Mouse (Mus musculus) liver, postnatal 0 days (tissue): Measurements from ENCODE around the gene Usp20. TPM values are rescaled to one million over a fixed set of nuclear protein-coding genes. Genes with fewer than 3 reads are reported as not detected.
A peak's percentile ranks its signal among the peaks of the same experiment; 100 is the strongest.

Experiments
- ATAC-seq: fragments of 200-750 bp; cut with Nextera tagmentation; 2 replicates; pipeline ENCODE4 v1.8.0; 2017; ENCODE audit warnings: mild to moderate bottlenecking, moderate library complexity
- DNase-seq: peaks from one replicate; pipeline ENCODE4 v3.0.0-alpha.2; 2016
- H3K27ac ChIP-seq: fragments of 300-500 bp; sonication (generic); 2 replicates; pipeline ENCODE4 v1.5.1; 2014; ENCODE audit warnings: antibody characterized with exemption, moderate library complexity, mild to moderate bottlenecking, low read depth
- H3K27me3 ChIP-seq: fragments of 300-500 bp; sonication (generic); 2 replicates; pipeline ENCODE4 v1.6.1; 2014; ENCODE audit warnings: low read length, control low read depth, mixed read lengths; ENCODE audit not compliant: insufficient read depth
- H3K36me3 ChIP-seq: fragments of 300-500 bp; sonication (generic); replicated peaks from 2 replicates; pipeline ENCODE4 v1.6.1; 2014; ENCODE audit warnings: mild to moderate bottlenecking, control low read depth, low read length, moderate library complexity, mixed read lengths; ENCODE audit not compliant: insufficient read depth
- H3K4me1 ChIP-seq: fragments of 300-500 bp; sonication (generic); 2 replicates; pipeline ENCODE4 v1.6.1; 2014; ENCODE audit warnings: antibody characterized with exemption, mild to moderate bottlenecking, control low read depth; ENCODE audit not compliant: insufficient read depth
- H3K4me2 ChIP-seq: fragments of 300-500 bp; sonication (generic); 2 replicates; pipeline ENCODE4 v1.6.1; 2014; ENCODE audit warnings: low read depth, mild to moderate bottlenecking, low read length, moderate library complexity, mixed read lengths
- H3K4me3 ChIP-seq: fragments of 300-500 bp; sonication (generic); 2 replicates; pipeline ENCODE4 v1.5.1; 2014; ENCODE audit warnings: low read depth, low read length
- H3K9ac ChIP-seq: fragments of 300-500 bp; sonication (generic); replicated peaks from 2 replicates; pipeline ENCODE4 v1.6.1; 2014; ENCODE audit warnings: mild to moderate bottlenecking, moderate library complexity
- H3K9me3 ChIP-seq: fragments of 300-500 bp; sonication (generic); 2 replicates; pipeline ENCODE4 v1.6.1; 2016; ENCODE audit warnings: mild to moderate bottlenecking, control low read depth, low read length, mixed read lengths
- CTCF ChIP-seq: sonication (generic); IDR thresholded peaks from 2 replicates; pipeline ENCODE4 v1.5.1; 2016; ENCODE audit warnings: antibody characterized with exemption, low read depth
- EP300 ChIP-seq: IDR thresholded peaks from 2 replicates; pipeline ENCODE4 v1.6.1; 2016; ENCODE audit warnings: antibody characterized with exemption, low read depth, mild to moderate bottlenecking
- WGBS: fragments of 180-500 bp; shearing (Covaris S2); extraction: QIAGEN DNeasy Blood & Tissue Kit; methylation state at CpG from one replicate; pipeline ENCODE4 v1.1.7; 2014; ENCODE audit not compliant: insufficient replicate concordance; 5-methylcytosine and 5-hydroxymethylcytosine counted together
- polyA plus RNA-seq: library from polyadenylated mRNA; unstranded; fragments of >200 nt; fragmentation: Nextera tagmentation; extraction: Ambion mirVana; gene quantifications from 2 replicates; pipeline ENCODE4 v1.2.1, GENCODE M21; 2015

Gene Usp20
- polyA plus RNA-seq, 1 experiment from 2014 or later: 3.5 TPM

- 90% methylated on average over 3 of the region's 3 CpGs for WGBS
- TF ChIP-seq CTCF (peak; percentile 41), EP300 (no peak)
- DNase-seq: no peak
- no peak overlapping the region for H3K27ac ChIP-seq
- no peak for ATAC-seq
- H3K27me3 ChIP-seq: no peaks in the 10 kb centered on the region
- H3K4me2 ChIP-seq: no peak overlapping the region
- no peaks in the 10 kb centered on the region; the same call in 1 of the 2 replicates for H3K9me3 ChIP-seq
- no peaks in the 10 kb centered on the region for H3K4me1 ChIP-seq
- peaks cover 38% of the 10 kb centered on the region for H3K36me3 ChIP-seq
- no peak overlapping the region for H3K4me3 ChIP-seq
- no peak overlapping the region for H3K9ac ChIP-seq
Measured at GRCm38 (mm10) chr2:31056070-31056469, 74.0 kb downstream of the Usp20 start.

GRCm38 (mm10) chr2:31057549-31058177, 75.6 kb downstream of the Usp20 start:
- Histone ChIP-seq H3K27ac (no peak overlapping the region), H3K9me3 (no peaks in the 10 kb centered on the region; the same call in 1 of the 2 replicates), H3K9ac (no peak overlapping the region), H3K4me2 (no peak overlapping the region), H3K27me3 (no peaks in the 10 kb centered on the region), H3K4me3 (no peak overlapping the region), H3K4me1 (peaks cover 8% of the 10 kb centered on the region; the same call in 1 of the 2 replicates), H3K36me3 (peaks cover 38% of the 10 kb centered on the region)
- WGBS: 84% methylated on average over 6 of the region's 6 CpGs
- DNase-seq: no peak
- ATAC-seq: no peak
- no peak for TF ChIP-seq CTCF
- no peak for TF ChIP-seq EP300

DNA sequence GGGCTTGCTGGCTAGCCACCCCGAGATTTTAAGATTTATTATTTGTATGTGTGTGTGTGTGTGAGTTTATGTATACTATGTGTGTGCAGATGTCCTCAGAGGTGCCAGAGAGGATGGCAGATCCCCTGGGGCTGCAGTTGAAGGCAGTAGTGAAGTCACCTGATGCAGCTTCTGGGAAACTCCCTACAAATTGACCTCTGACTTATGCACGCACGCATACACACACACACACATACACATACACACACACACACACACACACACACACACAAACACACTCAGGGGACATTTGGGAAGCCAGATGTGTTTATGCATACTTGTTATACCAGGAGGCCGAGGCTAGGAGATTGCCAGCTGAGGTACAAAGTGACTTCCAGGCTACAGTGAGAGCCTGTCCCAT, 76.4 kb downstream of the Usp20 start:
- Histone ChIP-seq H3K9me3 (no peaks in the 10 kb centered on the region; the same call in 1 of the 2 replicates), H3K27ac (no peak overlapping the region), H3K9ac (no peak overlapping the region), H3K27me3 (no peaks in the 10 kb centered on the region), H3K4me3 (no peak overlapping the region), H3K4me2 (no peak overlapping the region), H3K4me1 (peaks cover 8% of the 10 kb centered on the region; the same call in 1 of the 2 replicates), H3K36me3 (peaks cover 35% of the 10 kb centered on the region)
- ATAC-seq (no peak), DNase-seq (no peak)
- 82% methylated on average over 4 of the region's 4 CpGs for WGBS
- TF ChIP-seq EP300 (no peak), CTCF (no peak)

- H3K4me3 ChIP-seq: no peak overlapping the region
- H3K4me1 ChIP-seq: peaks cover 8% of the 10 kb centered on the region; the same call in 1 of the 2 replicates
- H3K9ac ChIP-seq: no peak overlapping the region
- H3K9me3 ChIP-seq: no peaks in the 10 kb centered on the region; the same call in 1 of the 2 replicates
- H3K36me3 ChIP-seq: peaks cover 21% of the 10 kb centered on the region
- no peak for DNase-seq
- no peak overlapping the region; the same call in 1 of the 2 replicates for H3K27ac ChIP-seq
- H3K27me3 ChIP-seq: no peaks in the 10 kb centered on the region
- ATAC-seq: no peak
- TF ChIP-seq CTCF (no peak), EP300 (no peak)
- 63% methylated on average over 1 of the region's 1 CpGs for WGBS
- H3K4me2 ChIP-seq: no peak overlapping the region; the same call in 1 of the 2 replicates
Measured at GRCm38 (mm10) chr2:31060271-31060670, 78.2 kb downstream of the Usp20 start.

GRCm38 (mm10) chr2:31060787-31061730, 79.0 kb downstream of the Usp20 start:
- DNase-seq (peak; percentile 59), ATAC-seq (peak; percentile 55; the same call in 1 of the 2 replicates)
- Histone ChIP-seq H3K9me3 (no peaks in the 10 kb centered on the region; the same call in 1 of the 2 replicates), H3K27ac (peak overlapping the region; percentile 31), H3K36me3 (peaks cover 15% of the 10 kb centered on the region), H3K4me2 (peak overlapping the region; percentile 58), H3K4me1 (peaks cover 8% of the 10 kb centered on the region; the same call in 1 of the 2 replicates), H3K4me3 (peak overlapping the region; percentile 21; the same call in 1 of the 2 replicates), H3K9ac (no peak overlapping the region), H3K27me3 (no peaks in the 10 kb centered on the region)
- no peak for TF ChIP-seq CTCF
- 29% methylated on average over 28 of the region's 28 CpGs for WGBS
